Mouse (Mus musculus) T-helper 2 cell (primary cell): Measurements from ENCODE around the gene Flii.

ENCODE experiments used
- in situ Hi-C: fragments of 300-600 bp; cut with MboI, MseI; formaldehyde crosslinking; loops from one replicate; pipeline ENCODE4 v1.15.1; 2025; ENCODE audit warnings: high pct_unique_total_duplicates

The Flii gene

DNA sequence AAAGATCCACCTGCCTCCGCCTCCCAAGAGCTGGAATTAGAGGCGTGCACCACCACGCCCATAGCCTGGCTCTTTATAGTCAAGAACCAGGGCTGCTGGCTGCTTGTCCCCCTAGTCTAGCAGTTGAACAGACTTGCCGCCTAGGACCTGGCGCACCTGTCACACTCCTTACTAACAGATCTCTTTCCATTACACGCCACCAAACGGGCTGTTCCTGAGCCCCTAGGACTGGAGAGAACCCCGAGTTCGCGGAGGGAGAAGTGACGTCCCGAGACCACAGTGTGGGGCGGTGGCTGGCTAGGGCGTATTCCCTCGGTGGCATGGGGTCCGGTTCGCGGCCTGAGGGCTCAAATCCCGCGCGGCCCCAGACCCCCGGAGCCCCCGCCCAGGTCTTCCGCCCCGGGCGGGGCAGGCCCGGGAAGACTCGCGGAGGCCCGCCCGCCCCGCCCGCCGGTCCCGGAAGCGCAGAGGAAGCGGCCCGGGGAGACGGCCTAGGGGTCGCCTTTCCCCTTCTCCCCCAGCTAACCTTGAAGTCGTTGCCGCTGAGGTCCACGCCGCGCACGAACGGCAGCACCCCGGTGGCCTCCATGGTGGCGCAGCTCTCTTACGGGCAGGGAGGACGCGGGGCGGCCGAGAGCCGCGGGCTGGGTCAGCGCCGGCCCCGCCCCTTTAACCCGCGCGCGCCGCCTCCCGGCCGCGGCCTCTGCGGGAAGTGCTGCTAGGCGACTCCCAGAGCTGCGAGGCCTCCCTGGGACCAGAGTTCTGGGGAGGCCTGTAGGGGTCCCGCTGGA lies at the start of gene Flii:
TSS of gene Flii (minus strand) at position 663 of the 791 bp plus-strand sequence.
- in situ Hi-C loops = no loop called here

- in situ Hi-C loops = loop anchor here (5.0 kb wide), 1 partner anchor 74 kb away; no protein-coding TSS in a partner anchor
These were observed 49.2 kb upstream of the Flii start for GRCm38 (mm10) chr11:60776107-60776828.

GRCm38 (mm10) chr11:60775578-60775977 lies 48.5 kb upstream of the Flii start:
- in situ Hi-C loops = loop anchor here (5.0 kb wide), 1 partner anchor 73 kb away; no protein-coding TSS in a partner anchor

DNA sequence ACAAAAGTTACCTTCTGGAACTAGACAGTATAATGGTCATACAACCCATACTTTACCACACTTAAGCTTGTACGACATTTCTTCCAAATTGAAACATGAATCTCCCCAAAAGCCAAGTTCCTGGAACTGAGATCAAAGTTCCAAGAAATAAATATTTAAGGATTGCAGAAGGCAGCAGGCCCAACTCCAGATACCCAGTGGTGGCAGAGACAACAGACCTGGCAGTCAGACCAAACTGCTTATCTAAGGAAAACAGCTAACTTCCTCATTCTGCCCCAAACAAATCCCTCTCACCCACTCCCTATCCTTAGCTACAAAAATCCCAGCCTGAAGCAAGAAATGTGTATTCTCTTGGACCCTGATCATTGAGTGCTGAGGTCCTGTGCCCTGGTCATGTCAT lies 47.8 kb upstream of the Flii start:
- in situ Hi-C loops = loop anchor here (5.0 kb wide), 1 partner anchor 73 kb away; no protein-coding TSS in a partner anchor

- in situ Hi-C loops = no loop called here
These were observed 47.2 kb upstream of the Flii start for GRCm38 (mm10) chr11:60774158-60774689.

- in situ Hi-C loops = no loop called here
These were observed 45.1 kb upstream of the Flii start for GRCm38 (mm10) chr11:60772161-60772560.

DNA sequence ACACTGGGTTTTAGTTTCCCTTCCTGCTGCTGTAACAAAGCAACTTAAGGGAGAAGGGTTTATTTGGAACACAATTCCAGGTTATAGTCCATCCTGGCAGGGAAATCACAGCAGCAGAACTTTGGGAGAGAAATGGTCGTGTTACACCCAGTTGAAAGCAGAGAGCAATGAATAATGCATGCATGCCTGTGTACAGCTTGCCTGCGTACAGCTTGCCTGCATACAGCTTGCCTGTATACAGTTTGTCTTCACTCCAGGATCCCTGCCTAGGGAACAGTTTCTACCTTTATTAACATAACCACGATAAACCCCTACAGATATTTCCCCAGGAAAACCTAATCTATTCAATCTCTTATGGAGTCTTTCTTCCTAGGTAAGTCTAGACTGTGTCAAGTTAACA lies 43.7 kb upstream of the Flii start:
- in situ Hi-C loops = no loop called here

- in situ Hi-C loops = no loop called here
These were observed 42.3 kb upstream of the Flii start for GRCm38 (mm10) chr11:60769322-60769721.

GRCm38 (mm10) chr11:60766969-60767368 lies 39.9 kb upstream of the Flii start:
- in situ Hi-C loops = no loop called here

DNA sequence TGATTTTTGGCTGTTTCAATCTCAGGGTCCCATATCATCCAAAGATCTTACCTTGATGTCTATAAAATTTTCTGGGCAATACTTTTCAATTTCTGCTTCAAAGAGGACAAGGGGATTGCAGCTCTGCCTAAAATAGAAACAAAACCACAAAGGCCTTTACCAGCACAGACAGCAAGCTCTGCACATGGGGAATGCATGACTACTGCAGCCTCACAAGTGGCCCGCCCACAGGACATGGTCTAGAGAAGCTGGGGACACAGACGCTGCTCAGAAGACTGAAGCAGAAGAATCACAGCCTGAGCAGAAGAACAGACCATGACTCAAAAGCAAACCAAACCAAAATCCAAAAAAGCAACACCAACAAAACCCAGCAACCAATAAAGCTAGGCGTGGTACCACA lies 34.6 kb upstream of the Flii start:
- in situ Hi-C loops = no loop called here

DNA sequence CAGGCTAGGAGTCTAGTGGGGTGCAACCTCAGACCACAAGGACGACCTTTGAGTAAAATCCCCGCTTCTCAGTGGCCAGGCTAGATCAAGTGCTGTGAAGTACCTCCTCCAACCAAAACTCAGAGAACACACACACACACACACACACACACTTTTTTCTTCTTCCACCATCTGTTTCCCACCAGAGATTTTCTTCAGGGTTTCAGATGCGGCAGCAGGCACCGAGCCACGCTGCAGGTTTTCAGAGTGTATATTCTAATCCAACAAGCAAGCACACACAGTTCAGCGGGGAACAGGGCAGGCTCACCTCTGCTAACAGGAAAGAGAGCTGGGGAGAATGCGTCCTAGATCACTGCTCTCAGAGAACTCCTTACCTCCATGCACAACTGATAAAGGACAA lies 28.5 kb upstream of the Flii start:
- in situ Hi-C loops = no loop called here

- in situ Hi-C loops = no loop called here
These were observed 13.3 kb upstream of the Flii start for GRCm38 (mm10) chr11:60740321-60740720.

GRCm38 (mm10) chr11:60737450-60737849 lies 10.4 kb upstream of the Flii start:
- in situ Hi-C loops = no loop called here

- in situ Hi-C loops = no loop called here
These were observed 9.4 kb upstream of the Flii start for GRCm38 (mm10) chr11:60736491-60736890.

- in situ Hi-C loops = no loop called here
These were observed 8.1 kb upstream of the Flii start for GRCm38 (mm10) chr11:60735191-60735590.

DNA sequence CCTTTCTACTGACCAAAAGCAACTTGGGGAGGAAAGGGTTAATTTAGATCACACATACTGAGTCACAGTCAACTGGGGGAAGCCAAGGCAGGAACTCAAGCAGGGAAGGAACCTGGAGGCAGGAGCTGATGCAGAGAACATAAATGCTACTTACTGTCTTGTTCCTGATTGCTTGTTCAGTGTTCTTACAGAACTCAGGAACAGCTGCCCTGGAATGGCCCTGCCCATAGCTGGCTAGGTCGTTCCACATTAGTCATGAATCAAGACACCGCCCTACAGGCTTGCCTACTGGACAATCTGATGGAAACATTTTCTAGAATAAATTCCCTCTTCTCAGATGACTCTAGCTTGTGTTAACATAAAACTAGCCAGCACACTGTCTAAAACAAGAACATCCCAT lies 7.1 kb upstream of the Flii start:
- in situ Hi-C loops = no loop called here

- in situ Hi-C loops = no loop called here
These were observed 4.2 kb upstream of the Flii start for GRCm38 (mm10) chr11:60731251-60731650.

DNA sequence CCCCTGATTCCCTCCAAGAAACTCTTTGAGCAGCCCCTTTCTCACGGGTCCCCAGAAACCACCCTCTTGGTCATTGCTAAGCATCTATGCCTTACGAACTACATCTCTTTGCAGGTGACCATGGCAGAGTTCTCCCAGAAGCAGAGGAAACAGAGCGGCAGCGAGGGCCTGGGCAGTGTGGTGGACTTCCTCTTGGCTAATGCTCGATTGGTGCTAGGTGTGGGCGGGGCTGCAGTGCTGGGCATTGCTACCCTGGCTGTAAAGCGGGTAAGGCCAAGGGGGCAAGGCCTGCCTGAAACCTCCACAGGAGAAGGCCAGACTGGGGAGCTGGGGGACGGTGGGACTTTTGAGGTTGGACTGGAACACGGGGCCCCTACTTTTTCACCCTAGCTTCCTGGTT lies 3.1 kb upstream of the Flii start:
- in situ Hi-C loops = no loop called here

- in situ Hi-C loops = no loop called here
These were observed 2.2 kb upstream of the Flii start for GRCm38 (mm10) chr11:60729217-60729641.

- in situ Hi-C loops = no loop called here
These were observed 1.2 kb upstream of the Flii start, which contains the start of gene Mief2 for GRCm38 (mm10) chr11:60728260-60728761. TSS of gene Mief2 (plus strand) at chr11:60728398.

GRCm38 (mm10) chr11:60727392-60728140 lies 503 bp upstream of the Flii start:
- in situ Hi-C loops = no loop called here

DNA sequence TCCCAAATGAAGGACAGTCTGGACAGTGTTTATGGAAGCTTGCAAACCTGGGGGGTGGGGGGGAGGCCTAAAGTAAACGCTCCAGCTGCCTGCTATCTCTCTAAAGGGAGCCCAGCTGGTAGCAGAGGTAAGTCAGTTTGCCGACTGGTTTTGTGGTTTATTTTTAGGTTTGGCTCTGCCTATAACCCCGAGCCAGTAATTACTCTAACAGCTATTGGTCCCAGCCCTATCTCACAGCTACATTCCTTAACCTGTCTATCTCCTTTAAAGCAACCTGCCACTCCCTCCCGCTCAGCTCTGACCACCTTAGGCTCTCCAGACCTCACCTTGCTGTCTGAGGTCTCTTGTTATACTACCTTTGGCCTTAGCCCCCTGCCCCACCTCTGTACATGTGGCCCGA lies 7.8 kb downstream of the Flii start:
- in situ Hi-C loops = no loop called here
